Mouse (Mus musculus) limb, embryonic 14.5 days (tissue): ENCODE measurements around the gene Crym. TPM values are rescaled to one million over a fixed set of nuclear protein-coding genes. Genes with fewer than 3 reads are reported as not detected.

Source experiments
- ATAC-seq: fragments of 200-750 bp; cut with Nextera tagmentation; 2 replicates; pipeline ENCODE4 v1.8.0; 2017; ENCODE audit warnings: low read depth, moderate number of reproducible peaks, moderate TSS enrichment; ENCODE audit not compliant: low FRiP score
- DNase-seq: peaks from one replicate; pipeline ENCODE4 v3.0.0-alpha.2; 2015; ENCODE audit warnings: low spot score
- H3K27ac ChIP-seq: fragments of 300-500 bp; sonication (generic); replicated peaks from 2 replicates; pipeline ENCODE4 v1.5.1; 2014; ENCODE audit warnings: low read depth, mild to moderate bottlenecking, low read length, moderate library complexity, mixed read lengths
- H3K27me3 ChIP-seq: fragments of 300-500 bp; sonication (generic); 2 replicates; pipeline ENCODE4 v1.6.1; 2014; ENCODE audit warnings: low read length, mixed read lengths; ENCODE audit not compliant: control insufficient read depth, insufficient read depth
- H3K36me3 ChIP-seq: fragments of 300-500 bp; sonication (generic); 2 replicates; pipeline ENCODE4 v1.6.1; 2014; ENCODE audit warnings: mild to moderate bottlenecking, low read length, moderate library complexity, mixed read lengths; ENCODE audit not compliant: control insufficient read depth, insufficient read depth
- H3K4me1 ChIP-seq: fragments of 300-500 bp; sonication (generic); 2 replicates; pipeline ENCODE4 v1.6.1; 2014; ENCODE audit warnings: antibody characterized with exemption, low read length, mixed read lengths; ENCODE audit not compliant: control insufficient read depth, insufficient read depth
- H3K4me2 ChIP-seq: fragments of 300-500 bp; sonication (generic); replicated peaks from 2 replicates; pipeline ENCODE4 v1.6.1; 2014; ENCODE audit warnings: low read depth, mild to moderate bottlenecking, low read length, moderate library complexity; ENCODE audit not compliant: severe bottlenecking
- H3K4me3 ChIP-seq: fragments of 300-500 bp; sonication (generic); replicated peaks from 2 replicates; pipeline ENCODE4 v1.5.1; 2014; ENCODE audit warnings: low read length
- H3K9ac ChIP-seq: fragments of 300-500 bp; sonication (generic); 2 replicates; pipeline ENCODE4 v1.6.1; 2014; ENCODE audit warnings: mild to moderate bottlenecking, low read depth, low read length, moderate library complexity; ENCODE audit not compliant: severe bottlenecking
- H3K9me3 ChIP-seq: fragments of 300-500 bp; sonication (generic); 2 replicates; pipeline ENCODE4 v1.6.1; 2016; ENCODE audit warnings: low read length; ENCODE audit not compliant: control insufficient read depth
- POLR2A ChIP-seq: fragments of 200-500 bp; IDR thresholded peaks from 2 replicates; pipeline ENCODE4 v1.8.0; 2012; ENCODE audit warnings: inconsistent platforms, mild to moderate bottlenecking, moderate library complexity, borderline replicate concordance; ENCODE audit not compliant: insufficient read depth, insufficient read length; ENCODE audit errors: extremely low read depth
- WGBS: fragments of 180-500 bp; shearing (Covaris S2); extraction: QIAGEN DNeasy Blood & Tissue Kit; methylation state at CpG from one replicate; pipeline ENCODE4 v1.1.7; 2014; 5-methylcytosine and 5-hydroxymethylcytosine counted together
- polyA plus RNA-seq, 2 experiments: library from polyadenylated mRNA; depleted of rRNA in 1 of 2; stranded (reverse) in 1 of 2; unstranded in 1 of 2; fragments of >200 nt; fragmentation: Nextera tagmentation in 1 of 2; extraction: Ambion mirVana in 1 of 2; gene quantifications; 2 replicates each; pipeline versions ENCODE4 v1.2.1 to v1.2.3; 2012 to 2014

Gene Crym
- polyA plus RNA-seq, 2 experiments: 12.3 to 12.9 TPM

DNA sequence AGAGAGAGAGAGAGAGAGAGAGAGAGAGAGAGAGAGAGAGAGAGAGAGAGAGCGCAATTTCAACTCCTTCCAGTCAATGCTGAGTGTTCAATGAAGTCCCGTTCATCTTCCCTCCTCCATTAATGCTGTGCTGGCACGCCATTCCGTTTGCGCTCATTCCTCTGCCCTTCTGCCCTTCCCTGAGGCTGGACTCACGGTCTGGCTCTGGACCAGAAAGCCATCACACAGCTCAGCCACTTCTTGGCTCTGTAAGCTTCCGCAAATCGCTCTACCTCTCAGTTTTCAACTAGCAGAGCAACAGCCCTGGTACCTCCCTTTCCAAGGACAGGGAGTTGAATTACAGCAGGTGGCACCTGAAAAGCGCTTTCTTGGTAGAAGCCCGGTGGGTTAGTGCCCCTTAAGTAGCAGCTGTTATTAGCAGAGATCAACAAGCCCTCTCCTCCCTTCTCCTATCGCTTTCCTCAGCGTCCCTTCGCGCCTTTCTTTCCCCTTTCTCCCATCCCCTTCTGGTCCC lies 623 bp downstream of the Crym start:
- 1% methylated on average over 14 of the region's 14 CpGs for WGBS
- Histone ChIP-seq H3K4me3 (peak overlapping the region; percentile 27), H3K36me3 (no peaks in the 10 kb centered on the region), H3K4me1 (peaks cover 4% of the 10 kb centered on the region; the same call in 1 of the 2 replicates), H3K9me3 (no peaks in the 10 kb centered on the region), H3K4me2 (peak overlapping the region; percentile 46), H3K9ac (peak overlapping the region; percentile 25; the same call in 1 of the 2 replicates), H3K27ac (no peak overlapping the region), H3K27me3 (peaks cover 16% of the 10 kb centered on the region)
- no peak for TF ChIP-seq POLR2A
- ATAC-seq: no peak
- DNase-seq: no peak

DNA sequence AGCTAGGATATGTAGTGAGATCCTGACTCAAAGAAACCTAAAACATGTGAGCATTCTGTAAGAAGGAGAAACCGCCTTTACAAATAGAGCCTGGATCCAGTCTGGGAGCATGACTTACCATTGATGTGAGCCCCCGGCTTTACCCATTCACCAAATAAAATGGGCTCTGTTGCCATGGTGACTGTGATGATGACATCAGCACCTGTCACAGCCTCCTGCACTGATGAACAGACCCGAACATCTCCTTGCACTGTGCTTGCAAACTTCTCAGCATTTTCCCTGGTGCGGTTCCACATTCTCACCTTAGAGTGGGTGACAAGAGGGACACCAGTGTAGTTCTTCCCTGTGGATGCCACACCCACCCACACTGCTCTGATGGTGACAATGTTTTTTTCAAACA lies 6.7 kb downstream of the Crym start:
- no peak for ATAC-seq
- H3K4me1 ChIP-seq: no peaks in the 10 kb centered on the region
- TF ChIP-seq POLR2A: no peak
- H3K9ac ChIP-seq: no peak overlapping the region
- H3K4me3 ChIP-seq: no peak overlapping the region
- no peaks in the 10 kb centered on the region for H3K9me3 ChIP-seq
- no peak overlapping the region for H3K4me2 ChIP-seq
- no peaks in the 10 kb centered on the region for H3K36me3 ChIP-seq
- no peaks in the 10 kb centered on the region for H3K27me3 ChIP-seq
- no peak overlapping the region for H3K27ac ChIP-seq
- no peak for DNase-seq
- WGBS: 81% methylated on average over 4 of the region's 4 CpGs

DNA sequence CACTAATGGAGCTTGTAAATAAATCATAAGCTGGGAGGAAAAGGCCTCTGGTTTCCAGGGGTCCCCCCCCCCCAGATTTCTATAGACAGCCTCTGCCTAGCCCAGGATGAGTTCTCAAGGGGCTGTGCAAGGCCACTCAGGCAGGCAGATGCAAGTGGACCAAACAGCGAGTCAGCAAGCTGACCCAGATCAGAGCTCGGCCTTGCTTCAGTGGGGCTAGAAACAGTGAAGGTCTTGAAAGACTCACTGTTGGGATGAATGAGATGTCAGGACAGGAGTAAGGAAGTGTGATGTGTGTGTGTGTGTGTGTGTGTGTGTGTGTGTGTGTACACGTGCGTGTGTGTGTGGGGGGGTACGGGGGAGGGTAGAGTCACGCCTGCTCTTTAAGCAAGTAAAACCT lies 9.1 kb downstream of the Crym start:
- Histone ChIP-seq H3K4me2 (no peak overlapping the region), H3K36me3 (no peaks in the 10 kb centered on the region), H3K4me1 (no peaks in the 10 kb centered on the region), H3K9ac (no peak overlapping the region), H3K27ac (no peak overlapping the region), H3K4me3 (no peak overlapping the region), H3K27me3 (no peaks in the 10 kb centered on the region), H3K9me3 (no peaks in the 10 kb centered on the region)
- no peak for ATAC-seq
- WGBS: 81% methylated on average over 6 of the region's 6 CpGs
- no peak for DNase-seq
- no peak for TF ChIP-seq POLR2A

DNA sequence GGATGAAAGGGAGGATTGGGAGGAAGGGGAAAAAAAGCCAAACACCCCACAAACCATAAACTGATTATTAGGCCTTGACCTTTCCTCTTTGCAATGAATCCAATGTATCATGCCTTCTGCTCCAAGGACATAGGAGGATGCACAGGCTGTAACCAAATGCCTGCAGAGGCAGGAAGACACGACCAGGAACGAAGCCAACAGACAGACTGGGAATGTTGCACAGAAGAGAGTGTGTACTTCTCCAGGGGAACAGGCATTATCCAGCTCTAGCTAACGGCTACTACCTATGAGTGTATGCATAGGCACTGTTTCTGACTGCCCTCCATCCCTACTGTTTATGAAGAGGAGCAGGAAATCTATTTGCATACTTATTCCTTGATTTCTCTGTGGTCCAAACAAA lies 9.7 kb downstream of the Crym start:
- Histone ChIP-seq H3K27me3 (no peaks in the 10 kb centered on the region), H3K4me3 (no peak overlapping the region), H3K4me2 (no peak overlapping the region), H3K36me3 (no peaks in the 10 kb centered on the region), H3K9me3 (no peaks in the 10 kb centered on the region), H3K9ac (no peak overlapping the region), H3K27ac (no peak overlapping the region), H3K4me1 (no peaks in the 10 kb centered on the region)
- DNase-seq (no peak), ATAC-seq (no peak)
- TF ChIP-seq POLR2A: no peak
- WGBS: 39% methylated on average over 3 of the region's 3 CpGs

DNA sequence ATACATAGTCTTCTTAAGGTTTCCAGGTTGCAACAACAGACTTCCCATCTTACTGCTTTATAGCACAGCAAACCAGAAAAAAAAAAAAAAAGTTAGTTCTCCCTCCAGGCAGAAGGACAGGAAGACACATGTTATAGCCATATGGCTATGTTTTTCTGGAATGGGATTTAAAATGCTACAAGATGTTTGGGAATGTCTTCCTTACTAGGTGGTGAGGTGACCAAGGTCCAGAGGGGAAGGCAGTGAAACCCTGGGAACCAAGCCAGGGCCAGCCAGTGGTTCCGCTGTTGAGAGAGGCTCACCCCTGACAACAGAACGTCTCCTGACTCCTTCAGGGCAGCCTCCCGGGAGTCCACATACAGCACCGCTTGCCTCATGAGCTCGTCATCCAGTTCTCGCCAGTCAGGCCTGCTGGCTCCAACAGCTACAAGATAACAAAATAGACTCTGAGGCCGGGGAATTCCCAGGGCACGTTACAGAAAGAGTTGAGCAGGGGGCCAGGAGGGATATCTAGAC lies 11.7 kb downstream of the Crym start:
- H3K27ac ChIP-seq: no peak overlapping the region
- H3K9ac ChIP-seq: no peak overlapping the region
- no peak overlapping the region for H3K4me2 ChIP-seq
- DNase-seq: no peak
- no peaks in the 10 kb centered on the region for H3K4me1 ChIP-seq
- no peak for TF ChIP-seq POLR2A
- 54% methylated on average over 8 of the region's 8 CpGs for WGBS
- H3K27me3 ChIP-seq: no peaks in the 10 kb centered on the region
- no peak for ATAC-seq
- H3K9me3 ChIP-seq: no peaks in the 10 kb centered on the region
- no peaks in the 10 kb centered on the region for H3K36me3 ChIP-seq
- no peak overlapping the region for H3K4me3 ChIP-seq
